Mouse (Mus musculus) olfactory bulb, adult 2 months (tissue): ENCODE measurements at regions not wholly inside any gene's neighbourhood (a gene's known extent, or its start where the extent isn't known, plus 50 kb on each side); places are given as distances from the start of the nearest gene placed in this dataset.

Experiments used
- H3K27ac ChIP-seq: fragments of 200-500 bp; 2 replicates; pipeline ENCODE4 v1.5.1; 2012; ENCODE audit warnings: low read depth, low read length; ENCODE audit not compliant: insufficient read depth
- H3K4me1 ChIP-seq: fragments of 200-500 bp; 2 replicates; pipeline ENCODE4 v1.6.1; 2012; ENCODE audit warnings: low read length; ENCODE audit not compliant: control insufficient read depth, insufficient read depth
- H3K4me3 ChIP-seq: fragments of 200-500 bp; 2 replicates; pipeline ENCODE4 v1.5.1; 2012; ENCODE audit warnings: mild to moderate bottlenecking, low read depth, low read length, moderate library complexity; ENCODE audit not compliant: insufficient read depth
- CTCF ChIP-seq: fragments of 200-500 bp; IDR thresholded peaks from 2 replicates; pipeline ENCODE4 v1.5.1; 2012; ENCODE audit warnings: low read depth, mild to moderate bottlenecking, low read length, moderate library complexity; ENCODE audit not compliant: insufficient read depth
- POLR2A ChIP-seq: fragments of 200-500 bp; IDR thresholded peaks from 2 replicates; pipeline ENCODE4 v1.6.1; 2012; ENCODE audit warnings: mild to moderate bottlenecking, low read depth, low read length, moderate library complexity; ENCODE audit not compliant: insufficient read depth
- WGBS: fragments of 180-500 bp; shearing (Covaris S2); methylation state at CpG from one replicate; pipeline ENCODE4 v1.1.7; 2018; 5-methylcytosine and 5-hydroxymethylcytosine counted together

- no peak for TF ChIP-seq CTCF
- no peak for TF ChIP-seq POLR2A
- 21% methylated on average over 7 of the region's 7 CpGs for WGBS
- H3K27ac ChIP-seq = peak overlapping the region; percentile 29; the same call in 1 of the 2 replicates
- no peak overlapping the region; the same call in 1 of the 2 replicates for H3K4me3 ChIP-seq
- H3K4me1 ChIP-seq = peaks cover 24% of the 10 kb centered on the region
These were observed 134.1 kb upstream of the Ubr2 start for GRCm38 (mm10) chr17:47144460-47144859.

GRCm38 (mm10) chr17:47143898-47144297, 133.5 kb upstream of the Ubr2 start:
- H3K27ac ChIP-seq = peak overlapping the region; percentile 34; the same call in 1 of the 2 replicates

GRCm38 (mm10) chr17:47142885-47143284, 132.5 kb upstream of the Ubr2 start:
- no peak for TF ChIP-seq CTCF
- no peak for TF ChIP-seq POLR2A
- Histone ChIP-seq H3K4me1 (peaks cover 30% of the 10 kb centered on the region), H3K27ac (no peak overlapping the region), H3K4me3 (peak overlapping the region; percentile 60)
- WGBS = 5% methylated on average over 7 of the region's 7 CpGs

More at GRCm38 (mm10) chr17:47143898-47144297, 133.5 kb upstream of the Ubr2 start:
- Histone ChIP-seq H3K4me1 (peaks cover 30% of the 10 kb centered on the region), H3K4me3 (peak overlapping the region; percentile 14; the same call in 1 of the 2 replicates)
- TF ChIP-seq CTCF = no peak
- TF ChIP-seq POLR2A = no peak
- 14% methylated on average over 7 of the region's 7 CpGs for WGBS

- WGBS = 3% methylated on average over 7 of the region's 7 CpGs
- Histone ChIP-seq H3K4me3 (peak overlapping the region; percentile 60), H3K27ac (peak overlapping the region; percentile 32)
These were observed 131.9 kb upstream of the Ubr2 start for GRCm38 (mm10) chr17:47142276-47142675.

GRCm38 (mm10) chr17:47141843-47142215, 131.5 kb upstream of the Ubr2 start:
- WGBS = under 1% methylated on average over 12 of the region's 12 CpGs
- peak overlapping the region; percentile 60 for H3K4me3 ChIP-seq
- peak overlapping the region; percentile 32; the same call in 1 of the 2 replicates for H3K27ac ChIP-seq
- TF ChIP-seq POLR2A (no peak), CTCF (no peak)
- peaks cover 30% of the 10 kb centered on the region for H3K4me1 ChIP-seq

More at GRCm38 (mm10) chr17:47142276-47142675, 131.9 kb upstream of the Ubr2 start:
- peaks cover 30% of the 10 kb centered on the region for H3K4me1 ChIP-seq
- TF ChIP-seq CTCF (no peak), POLR2A (no peak)

GRCm38 (mm10) chr17:47140969-47141842, 130.8 kb upstream of the Ubr2 start:
- no peak for TF ChIP-seq POLR2A
- no peak for TF ChIP-seq CTCF
- peak overlapping the region; percentile 7 for H3K27ac ChIP-seq

GRCm38 (mm10) chr17:47140241-47140968, 130.0 kb upstream of the Ubr2 start:
- TF ChIP-seq POLR2A (no peak), CTCF (no peak)
- Histone ChIP-seq H3K4me3 (peak overlapping the region; percentile 60), H3K27ac (peak overlapping the region; percentile 96), H3K4me1 (peaks cover 23% of the 10 kb centered on the region)
- under 1% methylated on average over 47 of the region's 53 CpGs for WGBS

More at GRCm38 (mm10) chr17:47140969-47141842, 130.8 kb upstream of the Ubr2 start:
- Histone ChIP-seq H3K4me1 (peaks cover 30% of the 10 kb centered on the region), H3K4me3 (peak overlapping the region; percentile 60)
- 2% methylated on average over 35 of the region's 35 CpGs for WGBS

GRCm38 (mm10) chr17:47139730-47140231, 129.4 kb upstream of the Ubr2 start:
- TF ChIP-seq CTCF = no peak
- peak; percentile 73 for TF ChIP-seq POLR2A
- WGBS = 1% methylated on average over 28 of the region's 34 CpGs
- Histone ChIP-seq H3K4me3 (peak overlapping the region; percentile 60), H3K27ac (peak overlapping the region; percentile 96), H3K4me1 (peaks cover 17% of the 10 kb centered on the region)

GRCm38 (mm10) chr17:47139171-47139617, 128.8 kb upstream of the Ubr2 start:
- TF ChIP-seq POLR2A (no peak), CTCF (no peak)
- H3K27ac ChIP-seq = peak overlapping the region; percentile 28; the same call in 1 of the 2 replicates
- H3K4me1 ChIP-seq = peaks cover 16% of the 10 kb centered on the region
- H3K4me3 ChIP-seq = peak overlapping the region; percentile 60
- 6% methylated on average over 27 of the region's 27 CpGs for WGBS
